Mouse (Mus musculus) spleen, postnatal 10 days (tissue): ENCODE results near the gene Arpp19.

Source experiments
- DNase-seq, 2 experiments: peaks; one replicate each; pipeline ENCODE4 v3.0.0; 2021 to 2022; ENCODE audit warnings: low spot score in 2 of 2

Gene Arpp19

DNA sequence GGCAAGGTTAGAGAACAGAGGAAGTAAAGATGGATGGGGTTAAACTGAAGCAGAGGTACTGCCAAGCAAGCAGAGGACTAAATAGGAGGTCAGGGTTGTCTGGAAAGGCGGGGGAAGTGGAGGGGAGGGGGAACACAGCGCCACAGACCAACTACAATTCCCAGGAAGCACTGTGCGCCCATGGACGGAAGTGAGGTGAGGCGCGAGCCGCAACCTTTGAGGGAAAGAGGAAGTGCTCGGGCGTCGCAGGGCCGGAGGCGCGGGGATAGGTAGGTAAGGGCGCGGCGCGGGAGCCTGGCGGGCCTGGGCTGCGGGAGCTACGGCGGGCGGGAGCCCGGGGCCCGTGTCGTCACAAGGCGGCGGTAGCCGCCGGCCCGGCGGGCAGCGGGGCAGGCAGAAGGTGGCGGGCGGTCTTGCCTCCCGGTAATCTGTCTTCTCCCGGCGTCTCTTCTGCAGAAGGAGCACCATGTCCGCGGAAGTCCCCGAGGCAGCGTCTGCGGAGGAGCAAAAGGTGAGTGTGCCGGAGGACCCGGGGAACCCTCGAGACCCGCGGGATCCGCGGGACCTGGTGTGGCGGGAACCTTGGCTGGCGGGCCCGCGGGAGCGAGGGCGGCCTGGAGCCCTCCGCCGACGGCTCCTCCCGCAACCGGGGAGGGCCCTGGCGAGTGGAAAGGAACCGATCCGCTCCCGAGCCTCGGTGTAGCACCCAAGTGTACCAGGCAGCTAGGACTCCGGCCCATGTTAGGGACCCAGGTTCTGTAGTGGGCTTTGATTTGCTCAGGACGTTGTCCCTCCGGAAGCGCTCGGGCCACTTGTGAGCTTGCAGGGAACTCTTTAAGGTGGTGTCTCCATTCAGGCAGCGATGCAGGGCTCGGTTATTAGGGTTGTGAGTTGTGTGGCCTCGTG is at the start of gene Arpp19:
Arpp19 (plus strand) TSS at position 164 of the 906 bp plus-strand sequence.
- DNase-seq, result peak; percentile 57 to 82

GRCm38 (mm10) chr9:74988893-74989460 is 48.4 kb upstream of the Arpp19 start:
- DNase-seq, result no peak

DNA sequence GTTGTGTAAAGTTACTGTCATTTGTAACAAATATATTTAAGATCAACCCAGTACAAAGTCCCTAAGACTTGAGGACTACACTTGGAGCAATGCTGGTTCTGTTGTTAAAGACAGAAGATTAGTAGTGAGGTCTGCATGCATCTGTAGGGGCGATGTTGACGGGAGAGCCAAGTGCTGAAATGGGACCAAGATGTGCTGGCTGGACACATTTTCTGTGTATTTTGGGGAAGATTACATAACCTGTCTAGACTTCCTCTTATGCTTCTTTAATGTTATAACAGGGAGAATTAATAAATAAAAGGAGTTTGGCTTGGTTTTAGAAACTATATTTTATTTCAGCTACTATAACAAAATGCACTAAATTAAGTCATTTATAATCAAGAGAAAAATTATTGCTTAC is 47.4 kb upstream of the Arpp19 start:
- DNase-seq, result no peak

DNA sequence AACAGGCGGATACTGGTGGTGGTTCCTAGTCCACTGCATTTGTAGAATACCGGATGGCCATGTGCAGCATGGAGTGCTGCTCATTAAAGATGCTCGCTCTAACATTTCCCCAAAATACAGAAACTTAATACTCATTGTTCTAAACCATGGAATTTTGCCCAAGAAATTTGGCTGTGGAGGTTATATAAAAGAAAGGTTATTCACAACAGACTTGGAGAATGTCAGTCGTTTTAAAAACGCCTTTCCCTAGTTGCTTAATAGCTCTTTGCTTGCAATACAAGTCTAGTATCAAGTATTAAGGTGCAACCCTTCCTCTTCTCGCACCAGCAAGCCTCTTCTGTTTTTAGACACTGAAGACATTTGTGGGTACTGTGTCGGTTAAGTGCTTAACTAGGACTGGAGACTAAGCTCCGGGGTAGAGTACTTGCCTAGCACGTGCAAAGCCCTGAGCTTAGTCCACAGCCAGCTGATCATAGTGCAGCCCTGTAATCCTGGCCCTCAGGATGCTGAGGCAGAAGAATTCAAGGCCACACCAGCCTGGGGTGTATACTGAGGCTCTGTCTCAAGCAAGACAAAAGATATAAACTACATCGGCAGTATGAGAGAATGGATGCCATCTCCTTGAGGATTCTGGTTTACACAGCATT is 42.7 kb upstream of the Arpp19 start:
- no peak for DNase-seq

GRCm38 (mm10) chr9:74996349-74996748 is 41.1 kb upstream of the Arpp19 start:
- DNase-seq, result no peak

DNA sequence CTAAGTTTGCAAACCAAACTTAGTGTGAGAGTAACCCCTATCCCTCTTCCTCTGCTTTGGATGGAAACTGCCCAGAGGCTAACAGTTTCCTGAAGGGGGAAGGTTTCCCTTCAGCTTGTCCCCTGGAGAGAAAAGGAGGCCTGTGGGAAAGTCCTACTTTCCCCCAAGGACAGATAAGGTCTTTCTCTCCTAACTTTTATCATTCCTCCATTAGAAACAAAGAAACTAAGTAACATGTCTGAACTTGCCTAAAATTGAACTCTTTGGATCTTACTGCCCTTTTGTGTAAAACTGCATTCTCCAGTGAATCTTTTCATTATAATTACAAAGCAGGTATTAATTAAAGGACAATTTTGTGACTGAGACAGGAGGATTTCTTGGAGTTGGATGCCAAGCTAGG is 39.4 kb upstream of the Arpp19 start:
- DNase-seq, result no peak

DNA sequence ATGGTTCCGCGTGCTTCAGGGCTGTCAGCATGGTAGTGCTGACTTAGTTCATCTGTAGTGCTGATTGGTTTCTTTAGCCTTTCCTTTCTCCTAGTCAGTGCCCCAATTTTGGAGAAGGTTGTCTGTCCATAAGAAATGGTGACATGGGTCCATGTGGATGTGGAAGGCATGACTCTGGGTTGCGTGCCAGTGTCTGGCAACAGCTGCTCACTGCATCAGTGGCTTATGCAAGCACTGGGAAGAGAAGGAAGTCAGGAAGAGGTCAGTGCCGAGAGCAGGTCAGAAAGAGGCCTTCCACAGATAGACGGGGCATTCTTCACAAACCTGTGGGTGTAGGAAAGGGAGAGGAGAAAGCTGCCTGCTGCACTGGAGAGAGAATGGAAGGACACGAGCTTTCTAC is 36.4 kb upstream of the Arpp19 start:
- DNase-seq, result no peak

DNA sequence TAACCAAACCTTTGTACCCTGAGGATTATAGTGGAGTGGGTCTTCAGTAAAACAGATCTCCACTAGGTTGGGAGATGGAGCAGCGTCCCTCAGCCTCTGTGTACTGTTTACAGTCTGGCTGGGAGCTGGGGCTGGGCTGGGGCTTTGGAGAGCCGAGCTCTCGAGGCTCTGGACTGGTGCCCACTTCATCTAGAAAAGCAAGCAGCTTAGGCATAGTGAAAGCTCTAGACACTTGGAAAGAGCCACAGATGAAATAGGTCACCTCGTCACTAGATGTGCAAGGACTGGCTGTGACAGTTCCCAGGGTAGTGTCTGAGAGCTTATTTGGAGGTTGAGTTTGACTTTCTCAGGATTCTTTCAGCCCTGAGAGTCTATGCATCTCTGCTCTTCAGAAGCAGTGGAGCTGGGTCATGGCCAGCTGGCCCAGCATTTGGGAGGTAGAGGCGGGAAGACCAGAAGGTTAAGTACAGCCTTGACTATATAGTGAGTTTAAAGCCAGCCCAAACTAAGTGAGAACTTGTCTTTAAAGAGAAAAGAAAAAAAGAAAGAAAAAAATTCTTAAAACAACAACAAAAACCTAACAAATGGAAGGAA is 35.7 kb upstream of the Arpp19 start:
- no peak for DNase-seq

DNA sequence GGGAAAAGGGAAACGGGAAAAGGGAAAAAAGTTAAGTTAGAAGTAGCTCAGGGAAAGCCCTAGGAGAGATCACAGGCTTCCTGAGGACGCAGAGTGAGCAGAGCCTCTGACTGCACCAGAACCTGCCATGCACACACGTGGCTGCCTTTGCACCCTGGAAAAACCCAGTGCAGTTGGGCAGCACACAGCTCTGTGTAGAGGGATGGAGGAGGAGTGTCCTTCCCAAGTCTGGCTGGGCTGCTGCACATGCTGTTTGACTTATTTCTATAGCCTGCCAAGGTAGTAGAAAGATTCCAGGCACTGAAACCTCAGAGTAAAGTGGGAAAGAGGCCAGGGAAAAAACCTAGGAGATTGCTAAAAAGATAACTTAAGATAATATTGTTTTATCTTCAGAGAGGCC is 35.2 kb upstream of the Arpp19 start:
- no peak for DNase-seq

- DNase-seq, result no peak
Observed at GRCm38 (mm10) chr9:75004203-75004602, 33.2 kb upstream of the Arpp19 start.

GRCm38 (mm10) chr9:75016591-75016990 is 20.8 kb upstream of the Arpp19 start:
- no peak for DNase-seq

DNA sequence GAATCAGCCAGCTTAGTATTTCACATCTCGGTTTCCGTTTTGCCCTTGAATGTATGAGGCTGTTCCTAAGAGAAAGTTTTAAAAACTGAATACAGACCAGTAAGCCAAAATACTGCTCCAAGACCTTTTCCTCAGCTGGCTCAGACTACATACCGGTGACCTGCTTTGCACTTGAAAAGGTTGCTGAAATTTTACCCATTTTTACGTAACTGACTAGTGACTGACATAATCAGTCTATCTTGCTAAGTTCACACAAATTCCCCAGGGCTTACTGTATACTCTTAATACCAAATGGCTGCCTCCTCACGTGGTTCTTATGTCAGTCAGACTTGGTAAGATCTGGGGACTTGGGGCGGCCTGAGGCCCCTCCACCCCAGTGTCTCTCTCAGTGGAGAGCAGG is 18.2 kb upstream of the Arpp19 start:
- DNase-seq, result no peak

GRCm38 (mm10) chr9:75019592-75019991 is 17.8 kb upstream of the Arpp19 start:
- no peak for DNase-seq

DNA sequence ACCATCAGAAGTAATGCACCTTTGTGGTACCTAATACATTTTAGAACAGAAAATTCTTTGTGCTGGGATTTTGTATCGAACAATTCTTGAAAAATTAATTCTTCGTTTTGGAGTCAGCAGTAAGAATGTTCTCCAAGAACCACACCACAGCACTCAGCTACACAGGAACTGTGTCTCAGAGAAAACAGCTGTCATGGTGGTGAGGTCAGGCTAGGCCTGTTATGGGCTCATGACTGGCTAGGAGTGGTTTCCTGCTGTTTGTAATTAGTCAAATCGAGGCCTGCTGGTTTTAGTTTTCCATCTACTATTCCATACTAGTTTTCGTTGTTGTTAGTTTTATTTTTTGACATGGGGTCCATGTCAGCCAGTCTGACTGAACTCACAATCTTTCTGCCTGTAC is 16.9 kb upstream of the Arpp19 start:
- DNase-seq, result no peak

DNA sequence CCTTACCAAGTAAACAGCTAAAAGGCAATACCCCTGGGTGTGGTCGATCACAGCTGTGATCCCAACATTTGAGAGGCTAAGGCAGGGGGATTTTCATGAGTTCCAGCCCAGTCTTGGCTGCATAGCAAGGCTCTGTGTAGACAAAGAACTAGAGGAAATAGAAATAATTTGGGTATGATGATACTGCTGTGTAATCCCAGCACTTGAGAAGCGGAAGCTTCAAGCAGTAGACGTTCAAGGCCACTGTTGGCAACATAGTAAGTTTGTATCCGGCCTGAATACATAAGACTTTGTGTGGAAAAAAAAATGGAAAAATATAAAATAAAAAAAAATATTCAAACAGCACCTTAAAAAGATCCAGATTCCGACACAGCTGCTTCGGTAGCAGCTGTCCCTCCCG is 14.9 kb upstream of the Arpp19 start:
- no peak for DNase-seq

GRCm38 (mm10) chr9:75023150-75023894 is 14.1 kb upstream of the Arpp19 start:
- DNase-seq, result no peak

DNA sequence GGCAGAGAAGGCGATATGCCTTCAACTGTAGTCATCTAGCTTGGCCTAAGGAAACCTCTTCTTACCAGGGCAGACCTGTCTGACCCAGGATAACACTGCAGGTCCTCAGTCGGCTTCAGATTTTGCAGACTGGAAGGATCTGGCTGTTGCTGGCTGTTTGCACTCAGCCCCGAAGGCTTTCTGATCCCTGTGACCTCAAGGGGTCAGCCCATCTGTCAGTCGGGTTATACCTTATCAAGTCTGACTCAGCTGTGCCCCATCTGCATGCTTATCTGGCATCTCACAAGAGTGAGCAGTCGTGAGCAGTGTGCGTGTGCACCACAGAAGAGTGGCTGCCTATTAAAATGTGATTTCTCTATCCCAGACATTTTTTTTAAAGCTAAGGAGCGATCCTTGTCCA is 13.3 kb upstream of the Arpp19 start:
- no peak for DNase-seq

DNA sequence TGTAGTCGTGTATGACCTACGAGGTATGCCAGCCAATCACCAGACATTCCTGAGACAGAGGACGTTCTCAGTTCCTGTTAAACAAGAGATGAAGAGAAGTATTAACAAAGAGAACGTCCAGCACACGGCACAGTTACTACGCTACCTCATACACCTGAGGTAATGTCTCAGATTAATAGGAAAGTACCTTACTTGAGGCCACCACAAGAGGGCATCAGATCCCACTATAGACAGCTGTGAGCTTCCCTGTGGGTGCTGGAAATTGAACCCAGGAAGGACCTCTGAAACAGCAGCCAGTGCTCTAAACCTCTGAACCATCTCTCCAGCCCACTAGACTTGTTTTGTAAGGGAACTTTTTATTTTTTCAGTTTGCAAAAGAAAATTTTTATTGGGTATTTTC is 11.7 kb upstream of the Arpp19 start:
- DNase-seq, result no peak

GRCm38 (mm10) chr9:75032408-75032807 is 5.0 kb upstream of the Arpp19 start:
- DNase-seq, result no peak

DNA sequence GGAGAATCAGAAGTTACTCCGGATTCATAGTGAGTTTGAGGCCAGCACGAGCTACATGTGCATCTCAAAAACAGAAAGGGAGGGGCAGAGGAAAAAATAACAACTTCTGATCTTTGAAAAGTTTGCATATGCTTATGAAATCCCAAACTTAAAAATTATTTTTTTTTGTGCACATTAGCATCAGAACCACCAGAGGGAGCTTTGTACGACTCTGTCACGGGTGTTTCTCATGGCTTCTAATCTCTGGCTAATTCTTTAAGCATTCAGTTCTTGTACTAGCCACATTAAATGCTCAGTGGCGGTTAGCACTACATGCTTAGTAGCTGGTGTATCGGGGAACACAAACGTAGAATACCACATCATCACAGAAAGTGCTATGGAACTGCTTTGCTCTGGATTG is 4.3 kb upstream of the Arpp19 start:
- no peak for DNase-seq

DNA sequence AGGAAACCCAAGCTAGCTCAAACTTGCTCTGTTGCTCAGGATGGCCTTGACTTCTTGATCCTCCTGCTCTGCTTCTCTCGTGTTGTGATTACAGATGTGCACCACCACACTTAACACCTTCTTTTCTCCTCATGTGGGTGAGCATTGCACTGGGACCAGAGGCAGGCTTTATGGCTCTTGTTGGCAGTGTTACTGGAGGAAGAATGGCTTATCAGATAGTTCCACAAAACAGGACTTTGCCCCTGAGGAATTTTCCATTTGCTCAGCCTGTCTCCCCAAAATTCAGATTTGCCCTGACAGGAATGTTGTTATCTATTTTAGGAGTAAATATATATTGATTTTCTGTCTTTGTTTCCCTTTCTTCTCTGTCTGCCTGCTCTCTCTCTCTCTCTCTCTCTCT is 2.7 kb upstream of the Arpp19 start:
- DNase-seq, result no peak

GRCm38 (mm10) chr9:75035944-75036343 is 1.5 kb upstream of the Arpp19 start:
- no peak for DNase-seq
